Mouse (Mus musculus) liver, embryonic 14.5 days (tissue): ENCODE measurements around the gene Pih1d1.

Experiments
- CTCF ChIP-seq: IDR thresholded peaks from 2 replicates; pipeline ENCODE4 v1.5.1; 2016; ENCODE audit warnings: antibody characterized with exemption, low read depth, control low read depth
- EP300 ChIP-seq: IDR thresholded peaks from 2 replicates; pipeline ENCODE4 v1.6.1; 2016; ENCODE audit warnings: antibody characterized with exemption, low read depth

GRCm38 (mm10) chr7:45113476-45113875 is 40.6 kb upstream of the Pih1d1 start:
- no peak for TF ChIP-seq CTCF
- no peak for TF ChIP-seq EP300
